Mouse (Mus musculus) G1E (cell line): ENCODE measurements at regions not wholly inside any gene's neighbourhood (a gene's known extent, or its start where the extent isn't known, plus 50 kb on each side); places are given as distances from the start of the nearest gene placed in this dataset.

ENCODE experiments used
- ATAC-seq: 2 replicates; pipeline ENCODE4 v1.8.0; 2016; ENCODE audit warnings: mild to moderate bottlenecking; ENCODE audit not compliant: insufficient number of reproducible peaks, poor library complexity, low FRiP score, severe bottlenecking; ENCODE audit errors: extremely low read depth
- DNase-seq: peaks from one replicate; pipeline ENCODE4 v3.0.0; 2012; ENCODE audit warnings: low spot score
- H3K27me3 ChIP-seq: 2 replicates; pipeline ENCODE4 v1.6.1; 2012; ENCODE audit warnings: mild to moderate bottlenecking, low read length, inconsistent platforms; ENCODE audit not compliant: insufficient read depth
- H3K36me3 ChIP-seq: replicated peaks from 2 replicates; pipeline ENCODE3; 2012; ENCODE audit warnings: mild to moderate bottlenecking, inconsistent platforms
- H3K4me1 ChIP-seq: 2 replicates; pipeline ENCODE4 v1.6.1; 2012; ENCODE audit warnings: low read depth, low read length, inconsistent platforms, mixed read lengths; ENCODE audit not compliant: insufficient read depth
- H3K4me3 ChIP-seq: 2 replicates; pipeline ENCODE4 v1.5.1; 2012; ENCODE audit warnings: low read depth, mild to moderate bottlenecking, inconsistent platforms, low read length, moderate library complexity, mixed read lengths
- H3K9me3 ChIP-seq: replicated peaks from 2 replicates; pipeline ENCODE4 v1.6.1; 2012; ENCODE audit warnings: inconsistent platforms
- CTCF ChIP-seq: IDR thresholded peaks from 2 replicates; pipeline ENCODE4 v1.5.1; 2012; ENCODE audit warnings: low read depth, low read length, inconsistent platforms, mixed read lengths
- GATA1 ChIP-seq: IDR thresholded peaks from 2 replicates; pipeline ENCODE4 v1.6.1; 2012; ENCODE audit warnings: borderline replicate concordance, low read length, inconsistent platforms, mixed read lengths
- GATA2 ChIP-seq: IDR thresholded peaks from 2 replicates; pipeline ENCODE4 v1.6.1; 2012; ENCODE audit warnings: low read depth, low read length, inconsistent platforms, borderline replicate concordance
- POLR2AphosphoS5 ChIP-seq: IDR thresholded peaks from 2 replicates; pipeline ENCODE4 v1.6.1; 2012; ENCODE audit warnings: low read depth, low read length, inconsistent platforms; ENCODE audit not compliant: insufficient replicate concordance
- TAL1 ChIP-seq: conservative IDR thresholded peaks from 2 replicates; pipeline ENCODE4 v1.6.1; 2012; ENCODE audit warnings: low read depth, low read length, inconsistent platforms, mixed read lengths

GRCm38 (mm10) chr2:128452582-128452981 lies 138.4 kb upstream of the Spdye4c start:
- no peak for DNase-seq
- no peak overlapping the region for H3K4me3 ChIP-seq
- no peak for TF ChIP-seq CTCF
- TF ChIP-seq POLR2AphosphoS5 = no peak
- no peak for TF ChIP-seq GATA1
- no peak for TF ChIP-seq GATA2
- no peak for TF ChIP-seq TAL1
- no peaks in the 10 kb centered on the region for H3K9me3 ChIP-seq
- H3K36me3 ChIP-seq = no peaks in the 10 kb centered on the region
- no peak for ATAC-seq
- H3K27me3 ChIP-seq = peaks cover 3% of the 10 kb centered on the region; the same call in 1 of the 2 replicates
- H3K4me1 ChIP-seq = no peaks in the 10 kb centered on the region

GRCm38 (mm10) chr2:128454509-128454908 lies 136.5 kb upstream of the Spdye4c start:
- Histone ChIP-seq H3K36me3 (no peaks in the 10 kb centered on the region), H3K4me3 (no peak overlapping the region), H3K9me3 (no peaks in the 10 kb centered on the region), H3K4me1 (no peaks in the 10 kb centered on the region), H3K27me3 (no peaks in the 10 kb centered on the region)
- no peak for ATAC-seq
- TF ChIP-seq POLR2AphosphoS5 (no peak), TAL1 (no peak), CTCF (no peak), GATA1 (no peak), GATA2 (no peak)
- no peak for DNase-seq

- Histone ChIP-seq H3K4me3 (no peak overlapping the region), H3K27me3 (no peaks in the 10 kb centered on the region), H3K4me1 (no peaks in the 10 kb centered on the region), H3K9me3 (no peaks in the 10 kb centered on the region), H3K36me3 (no peaks in the 10 kb centered on the region)
- TF ChIP-seq GATA1 (no peak), CTCF (no peak), TAL1 (no peak), POLR2AphosphoS5 (no peak), GATA2 (no peak)
- no peak for ATAC-seq
- DNase-seq = no peak
These were observed 133.3 kb upstream of the Spdye4c start for GRCm38 (mm10) chr2:128457591-128458209.

- Histone ChIP-seq H3K9me3 (no peaks in the 10 kb centered on the region), H3K27me3 (peaks cover 6% of the 10 kb centered on the region; the same call in 1 of the 2 replicates), H3K36me3 (no peaks in the 10 kb centered on the region), H3K4me3 (no peak overlapping the region), H3K4me1 (no peaks in the 10 kb centered on the region)
- TF ChIP-seq GATA1 = no peak
- DNase-seq (no peak), ATAC-seq (no peak)
These were observed 125.6 kb upstream of the Spdye4c start for GRCm38 (mm10) chr2:128465214-128465984.

- no peak for DNase-seq
- H3K9me3 ChIP-seq = no peaks in the 10 kb centered on the region
- TF ChIP-seq CTCF = no peak
- no peak for ATAC-seq
- no peak overlapping the region for H3K4me3 ChIP-seq
- no peaks in the 10 kb centered on the region for H3K36me3 ChIP-seq
- no peaks in the 10 kb centered on the region for H3K4me1 ChIP-seq
- peaks cover 8% of the 10 kb centered on the region; the same call in 1 of the 2 replicates for H3K27me3 ChIP-seq
These were observed 123.3 kb upstream of the Spdye4c start for GRCm38 (mm10) chr2:128467490-128468245.

- Histone ChIP-seq H3K9me3 (no peaks in the 10 kb centered on the region), H3K4me3 (no peak overlapping the region), H3K4me1 (no peaks in the 10 kb centered on the region), H3K27me3 (peaks cover 8% of the 10 kb centered on the region; the same call in 1 of the 2 replicates), H3K36me3 (no peaks in the 10 kb centered on the region)
- no peak for TF ChIP-seq POLR2AphosphoS5
- no peak for TF ChIP-seq GATA1
- TF ChIP-seq GATA2 = no peak
- TF ChIP-seq CTCF = no peak
- TF ChIP-seq TAL1 = no peak
- DNase-seq = no peak
- ATAC-seq = no peak
These were observed 122.7 kb upstream of the Spdye4c start for GRCm38 (mm10) chr2:128468323-128468722.
